Mouse (Mus musculus): ENCODE measurements around the gene Cul7. TPM values are rescaled to one million over a fixed set of nuclear protein-coding genes. Genes with fewer than 3 reads are reported as not detected.
A peak's percentile ranks its signal among the peaks of the same experiment; 100 is the strongest.

Gene Cul7
- polyA plus RNA-seq, 1 experiment from 2014 or later = 63.3 TPM

- Histone ChIP-seq H3K9me3 (no peaks in the 10 kb centered on the region), H3K36me3 (peaks cover 50% of the 10 kb centered on the region), H3K27me3 (no peaks in the 10 kb centered on the region), H3K4me1 (peaks cover 55% of the 10 kb centered on the region), H3K9ac (peak overlapping the region; percentile 92), H3K27ac (peak overlapping the region; percentile 98), H3K4me2 (peak overlapping the region; percentile 58), H3K4me3 (peak overlapping the region; percentile 75)
- 70% methylated on average over 17 of the region's 17 CpGs for whole genome bisulfite sequencing
- ATAC-seq (ENCODE audit: insufficient number of reproducible peaks, low FRiP score, low TSS enrichment, low read depth) = no peak
Observed at GRCm38 (mm10) chr17:46651292-46651691, 1.2 kb downstream of the Cul7 start.

GRCm38 (mm10) chr17:46651755-46652547 lies 1.8 kb downstream of the Cul7 start:
- no peaks in the 10 kb centered on the region for H3K27me3 ChIP-seq
- H3K27ac ChIP-seq = no peak overlapping the region; the same call in 1 of the 2 replicates
- peaks cover 57% of the 10 kb centered on the region for H3K36me3 ChIP-seq
- H3K4me3 ChIP-seq = peak overlapping the region; percentile 75
- no peaks in the 10 kb centered on the region for H3K9me3 ChIP-seq
- peak overlapping the region; percentile 58 for H3K4me2 ChIP-seq
- WGBS = 66% methylated on average over 20 of the region's 20 CpGs
- peaks cover 49% of the 10 kb centered on the region for H3K4me1 ChIP-seq
- peak overlapping the region; percentile 92 for H3K9ac ChIP-seq
- ATAC-seq (ENCODE audit: insufficient number of reproducible peaks, low FRiP score, low TSS enrichment, low read depth) = no peak

- Histone ChIP-seq H3K36me3 (peaks cover 87% of the 10 kb centered on the region), H3K27me3 (no peaks in the 10 kb centered on the region), H3K27ac (no peak overlapping the region), H3K9me3 (no peaks in the 10 kb centered on the region), H3K9ac (no peak overlapping the region), H3K4me3 (no peak overlapping the region), H3K4me1 (peaks cover 39% of the 10 kb centered on the region), H3K4me2 (no peak overlapping the region)
- no peak for ATAC-seq (ENCODE audit: insufficient number of reproducible peaks, low FRiP score, low TSS enrichment, low read depth)
- WGBS = 71% methylated on average over 6 of the region's 6 CpGs
Observed at GRCm38 (mm10) chr17:46656054-46656453, 5.9 kb downstream of the Cul7 start.

GRCm38 (mm10) chr17:46661351-46661750 lies 11.2 kb downstream of the Cul7 start:
- Histone ChIP-seq H3K4me2 (no peak overlapping the region), H3K36me3 (peaks cover 97% of the 10 kb centered on the region), H3K27ac (no peak overlapping the region), H3K9me3 (no peaks in the 10 kb centered on the region), H3K4me1 (no peaks in the 10 kb centered on the region), H3K9ac (no peak overlapping the region), H3K4me3 (no peak overlapping the region), H3K27me3 (no peaks in the 10 kb centered on the region)
- WGBS = 90% methylated on average over 9 of the region's 9 CpGs
- no peak for ATAC-seq (ENCODE audit: insufficient number of reproducible peaks, low FRiP score, low TSS enrichment, low read depth)

- ATAC-seq (ENCODE audit: insufficient number of reproducible peaks, low FRiP score, low TSS enrichment, low read depth) = no peak
- 84% methylated on average over 12 of the region's 12 CpGs for WGBS
- H3K9ac ChIP-seq = no peak overlapping the region
- H3K36me3 ChIP-seq = peaks cover 97% of the 10 kb centered on the region
- H3K27me3 ChIP-seq = no peaks in the 10 kb centered on the region
- H3K4me3 ChIP-seq = no peak overlapping the region
- no peak overlapping the region for H3K4me2 ChIP-seq
- no peaks in the 10 kb centered on the region for H3K4me1 ChIP-seq
- no peaks in the 10 kb centered on the region for H3K9me3 ChIP-seq
- H3K27ac ChIP-seq = no peak overlapping the region
Observed at GRCm38 (mm10) chr17:46661981-46662380, 11.8 kb downstream of the Cul7 start.

- Histone ChIP-seq H3K27me3 (no peaks in the 10 kb centered on the region), H3K27ac (no peak overlapping the region), H3K4me2 (no peak overlapping the region), H3K4me1 (no peaks in the 10 kb centered on the region), H3K4me3 (no peak overlapping the region), H3K36me3 (peaks cover 95% of the 10 kb centered on the region), H3K9ac (no peak overlapping the region), H3K9me3 (no peaks in the 10 kb centered on the region)
- WGBS = 88% methylated on average over 5 of the region's 5 CpGs
- ATAC-seq (ENCODE audit: insufficient number of reproducible peaks, low FRiP score, low TSS enrichment, low read depth) = no peak
Observed at GRCm38 (mm10) chr17:46662730-46663129, 12.6 kb downstream of the Cul7 start.

GRCm38 (mm10) chr17:46667712-46668111 lies 17.6 kb downstream of the Cul7 start:
- Histone ChIP-seq H3K36me3 (peaks cover 78% of the 10 kb centered on the region), H3K27me3 (no peaks in the 10 kb centered on the region), H3K4me3 (no peak overlapping the region), H3K9me3 (no peaks in the 10 kb centered on the region), H3K27ac (no peak overlapping the region), H3K9ac (no peak overlapping the region), H3K4me1 (peaks cover 7% of the 10 kb centered on the region; the same call in 1 of the 2 replicates), H3K4me2 (no peak overlapping the region)
- 92% methylated on average over 16 of the region's 16 CpGs for WGBS
- ATAC-seq (ENCODE audit: insufficient number of reproducible peaks, low FRiP score, low TSS enrichment, low read depth) = no peak

- 94% methylated on average over 10 of the region's 10 CpGs for WGBS
- H3K9me3 ChIP-seq = no peaks in the 10 kb centered on the region
- H3K4me2 ChIP-seq = no peak overlapping the region
- no peak overlapping the region for H3K9ac ChIP-seq
- no peak for ATAC-seq (ENCODE audit: insufficient number of reproducible peaks, low FRiP score, low TSS enrichment, low read depth)
- H3K27ac ChIP-seq = no peak overlapping the region
- no peak overlapping the region for H3K4me3 ChIP-seq
- H3K4me1 ChIP-seq = peaks cover 23% of the 10 kb centered on the region
- H3K36me3 ChIP-seq = peaks cover 60% of the 10 kb centered on the region
- H3K27me3 ChIP-seq = no peaks in the 10 kb centered on the region
Observed at GRCm38 (mm10) chr17:46669911-46670310, 19.8 kb downstream of the Cul7 start.

GRCm38 (mm10) chr17:46673850-46674529 lies 23.9 kb downstream of the Cul7 start, which contains the start of gene Rrp36:
Rrp36 (minus strand) TSS chr17:46674352.
- WGBS = under 1% methylated on average over 43 of the region's 43 CpGs
- peaks cover 61% of the 10 kb centered on the region for H3K36me3 ChIP-seq
- ATAC-seq (ENCODE audit: insufficient number of reproducible peaks, low FRiP score, low TSS enrichment, low read depth) = peak; percentile 88
- peak within 1 kb of the TSS; percentile 65 for H3K9ac ChIP-seq
- H3K27ac ChIP-seq = peak within 1 kb of the TSS; percentile 92
- no peaks in the 10 kb centered on the region for H3K27me3 ChIP-seq
- peak within 1 kb of the TSS; percentile 72 for H3K4me2 ChIP-seq
- H3K9me3 ChIP-seq = no peaks in the 10 kb centered on the region
- H3K4me1 ChIP-seq = peaks cover 38% of the 10 kb centered on the region
- peak within 1 kb of the TSS; percentile 79 for H3K4me3 ChIP-seq

- Histone ChIP-seq H3K9me3 (no peaks in the 10 kb centered on the region), H3K9ac (peak overlapping the region; percentile 33), H3K27me3 (no peaks in the 10 kb centered on the region), H3K4me2 (peak overlapping the region; percentile 72), H3K4me3 (peak overlapping the region; percentile 79), H3K36me3 (peaks cover 54% of the 10 kb centered on the region), H3K4me1 (peaks cover 45% of the 10 kb centered on the region), H3K27ac (peak overlapping the region; percentile 92)
- WGBS = 23% methylated on average over 15 of the region's 15 CpGs
- ATAC-seq (ENCODE audit: insufficient number of reproducible peaks, low FRiP score, low TSS enrichment, low read depth) = peak; percentile 11; the same call in 1 of the 2 replicates
Observed at GRCm38 (mm10) chr17:46674530-46675283, 24.6 kb downstream of the Cul7 start.

- Histone ChIP-seq H3K36me3 (peaks cover 44% of the 10 kb centered on the region), H3K9me3 (no peaks in the 10 kb centered on the region), H3K4me1 (peaks cover 39% of the 10 kb centered on the region), H3K27me3 (no peaks in the 10 kb centered on the region), H3K9ac (no peak within 1 kb of the TSS; the same call in 1 of the 2 replicates), H3K4me2 (peak within 1 kb of the TSS; percentile 65), H3K4me3 (peak within 1 kb of the TSS; percentile 94), H3K27ac (peak within 1 kb of the TSS; percentile 22; the same call in 1 of the 2 replicates)
- ATAC-seq (ENCODE audit: insufficient number of reproducible peaks, low FRiP score, low TSS enrichment, low read depth) = no peak
- 86% methylated on average over 8 of the region's 9 CpGs for WGBS
Observed at GRCm38 (mm10) chr17:46678416-46678815, 28.3 kb downstream of the Cul7 start, which contains the start of gene Mea1. Mea1 (plus strand) TSS chr17:46678793.
